ENCODE assay signal across 9 mouse cellular contexts in genomic region chr12:108217572-108217971, GRCm38 (mm10). TPM values are rescaled to one million over a fixed set of nuclear protein-coding genes. Genes with fewer than 3 reads are reported as not detected.
A peak's percentile ranks its signal among the peaks of the same experiment; 100 is the strongest.
DNase-seq lines count a peak whose midpoint lies in the region; ATAC-seq and TF ChIP-seq lines count a peak whose summit lies in the region.
"Had no signal": no experiment of that assay in that cellular context is flagged by ENCODE, and none has a peak within 500 bp of the region (broad histone marks: within the 10 kb centered on the region; RNA-seq: fewer than 3 reads in every experiment).

No protein-coding gene starts in this region.

- WGBS in liver, embryonic 14.5 days (ENCODE audit: insufficient replicate concordance): 36% methylated on average over 5 of the region's 5 CpGs

- H3K36me3 ChIP-seq in MEL (ENCODE audit: control insufficient read depth in 1 of 2, insufficient read depth in 2 of 2, low read length in 2 of 2): no peaks in the 10 kb centered on the region
- no peaks in the 10 kb centered on the region for H3K36me3 ChIP-seq in liver, embryonic 14.5 days (replicated peaks; ENCODE audit: control insufficient read depth, insufficient read depth, low read depth)
- H3K36me3 ChIP-seq: limb, embryonic 13.5 days had no signal

- H3K27me3 ChIP-seq in MEL (ENCODE audit: control insufficient read depth in 1 of 2, insufficient read depth in 2 of 2, low read length in 2 of 2): no peaks in the 10 kb centered on the region
- no peaks in the 10 kb centered on the region for H3K27me3 ChIP-seq in liver, embryonic 14.5 days (ENCODE audit: control insufficient read depth, insufficient read depth, low read length)
- H3K27me3 ChIP-seq: limb, embryonic 13.5 days had no signal

- TF ChIP-seq POLR2A in MEL (IDR thresholded peaks at IDR 0.05; ENCODE audit: control insufficient read depth in 1 of 2, insufficient read depth in 1 of 2, low read depth in 1 of 2, low read length in 2 of 2, poor library complexity in 1 of 2): no peak

- peak; percentile 48 to 69 for DNase-seq in layer of hippocampus, adult 18-20 months (ENCODE audit: low spot score in 2 of 2)
- DNase-seq in layer of hippocampus, adult 9-11 months: no peak
- peak; percentile 24 for DNase-seq in MEL (ENCODE audit: low read depth, low spot score)
- DNase-seq in brain, adult 2 months (ENCODE audit: low read depth, low spot score): peak; percentile 77
- DNase-seq in heart, postnatal 36 days: peak; percentile 59 to 71
- no peak for DNase-seq in liver, embryonic 14.5 days (ENCODE audit: low read depth in 3 of 3, low spot score in 3 of 3)
- DNase-seq in right cerebral cortex, postnatal 14 days: peak; percentile 72
- no peak for DNase-seq in ovary, postnatal 14 days (ENCODE audit: low spot score)

- TF ChIP-seq RAD21 in MEL (IDR thresholded peaks at IDR 0.05; ENCODE audit: low read depth, low read length): peak; percentile 37

- no peak overlapping the region for H3K4me3 ChIP-seq in MEL (ENCODE audit: control insufficient read depth in 1 of 2, insufficient read depth in 1 of 2, low read depth in 2 of 2, low read length in 2 of 2)
- H3K4me3 ChIP-seq in liver, embryonic 14.5 days (ENCODE audit: insufficient read depth in 1 of 2, low read depth in 2 of 2, low read length in 2 of 2): no peak overlapping the region
- H3K4me3 ChIP-seq: limb, embryonic 13.5 days had no signal

- no peak overlapping the region for H3K27ac ChIP-seq in MEL (ENCODE audit: control insufficient read depth, low read depth, low read length)
- no peak overlapping the region for H3K27ac ChIP-seq in liver, embryonic 14.5 days
- H3K27ac ChIP-seq: limb, embryonic 13.5 days had no signal

- no peaks in the 10 kb centered on the region for H3K9me3 ChIP-seq in MEL (replicated peaks; ENCODE audit: insufficient read depth, low read length)
- no peaks in the 10 kb centered on the region for H3K9me3 ChIP-seq in liver, embryonic 14.5 days (ENCODE audit: control insufficient read depth, low read length)
- H3K9me3 ChIP-seq: limb, embryonic 13.5 days had no signal

- TF ChIP-seq CTCF in MEL (IDR thresholded peaks at IDR 0.05 in 2 of 3, conservative IDR thresholded peaks at IDR 0.05 in 1 of 3; ENCODE audit: control insufficient read depth in 1 of 3, insufficient read depth in 1 of 3, low read depth in 2 of 3, low read length in 3 of 3, poor library complexity in 1 of 3, severe bottlenecking in 1 of 3): peak; percentile 37 to 62 (median 50)
- peak; percentile 71 for TF ChIP-seq CTCF in liver, embryonic 14.5 days (IDR thresholded peaks at IDR 0.05; ENCODE audit: low read depth)

- no peak for TF ChIP-seq EP300 in MEL (IDR thresholded peaks at IDR 0.05; ENCODE audit: low read depth in 1 of 2, low read length in 2 of 2)
- no peak for TF ChIP-seq EP300 in liver, embryonic 14.5 days (IDR thresholded peaks at IDR 0.05; ENCODE audit: low read depth)

- no peaks in the 10 kb centered on the region for H3K79me2 ChIP-seq in MEL (ENCODE audit: control insufficient read depth, insufficient read depth, low read length, poor library complexity)

- peak; percentile 16; the same call in 1 of the 2 replicates for ATAC-seq in liver, embryonic 14.5 days (ENCODE audit: insufficient read depth)

- intact Hi-C loops in heart, postnatal 36 days (cut with DNase I): loop anchor here (1.0 kb wide), 1 partner anchor 75 kb away; no protein-coding TSS in a partner anchor

- no peaks in the 10 kb centered on the region for H3K4me1 ChIP-seq in MEL (ENCODE audit: control insufficient read depth in 1 of 2, insufficient read depth in 2 of 2, low read length in 2 of 2)
- no peaks in the 10 kb centered on the region for H3K4me1 ChIP-seq in liver, embryonic 14.5 days (replicated peaks; ENCODE audit: control insufficient read depth in 2 of 2, insufficient read depth in 2 of 2, low read length in 1 of 2)

- H3K4me2 ChIP-seq in liver, embryonic 14.5 days (ENCODE audit: low read depth): no peak overlapping the region
- H3K4me2 ChIP-seq: limb, embryonic 13.5 days had no signal

- no peak overlapping the region for H3K9ac ChIP-seq in MEL (ENCODE audit: control insufficient read depth, low read depth, low read length, poor library complexity, severe bottlenecking)
- no peak overlapping the region for H3K9ac ChIP-seq in liver, embryonic 14.5 days (replicated peaks)

TF ChIP-seq in MEL, 35 proteins besides CTCF, POLR2A, EP300 and RAD21:
- TF ChIP-seq JUND (IDR thresholded peaks at IDR 0.05; ENCODE audit: low read depth, low read length) (no peak), SMC3 (IDR thresholded peaks at IDR 0.05; ENCODE audit: low read depth, low read length) (peak; percentile 34)

RNA-seq across cellular contexts. Expression of gene Ccnk, which starts 38.2 kb away (rescaled TPM):
- 10 to 100 TPM; 31.6 to 34.3 TPM for total RNA-seq in layer of hippocampus, adult 18-20 months (2021)
- total RNA-seq in MEL (2012; rRNA removed): 7.6 and 8.9 TPM in 2 replicates
- 10 to 100 TPM; 62.8 to 69.6 TPM for polyA plus RNA-seq in MEL (2012; ENCODE audit: insufficient read depth in 1 of 2, insufficient read length in 2 of 2, low read depth in 1 of 2, low replicate concordance in 2 of 2, missing spikeins in 1 of 2)
- 10 to 100 TPM; 28.8 to 30.5 TPM for total RNA-seq in heart, postnatal 36 days (2021)
- polyA plus RNA-seq in liver, embryonic 14.5 days (2012; rRNA removed): 9.2 and 10.4 TPM in 2 replicates
- 3.9 and 4.0 TPM in 2 replicates for polyA plus RNA-seq in liver, embryonic 14.5 days (2014; fragmentation: Nextera tagmentation; extraction: Ambion mirVana)

RNA-seq across cellular contexts. Expression of gene Setd3, which starts 38.5 kb away (rescaled TPM):
- 100 to 1,000 TPM; 155 to 162 TPM for total RNA-seq in layer of hippocampus, adult 18-20 months (2021)
- 38.4 and 40.1 TPM in 2 replicates for total RNA-seq in MEL (2012; rRNA removed)
- 10 to 100 TPM in 1 of 2 experiments, not detected in 1; 59.9 TPM for polyA plus RNA-seq in MEL (2012; ENCODE audit: insufficient read depth in 1 of 2, insufficient read length in 2 of 2, low read depth in 1 of 2, low replicate concordance in 2 of 2, missing spikeins in 1 of 2)
- 10 to 100 TPM; 83.9 to 91.6 TPM for total RNA-seq in heart, postnatal 36 days (2021)
- polyA plus RNA-seq in liver, embryonic 14.5 days (2012; rRNA removed): 15.2 and 26.8 TPM in 2 replicates
- polyA plus RNA-seq in liver, embryonic 14.5 days (2014; fragmentation: Nextera tagmentation; extraction: Ambion mirVana): 43.4 and 46.2 TPM in 2 replicates

RNA-seq across cellular contexts. Expression of gene Ccdc85c, which starts 57.7 kb away (rescaled TPM):
- total RNA-seq in layer of hippocampus, adult 18-20 months (2021): 10 to 100 TPM; 66.1 to 72.5 TPM
- total RNA-seq in MEL (2012; rRNA removed): 15.9 and 19.8 TPM in 2 replicates
- 10 to 100 TPM in 1 of 2 experiments, not detected in 1; 24.8 TPM for polyA plus RNA-seq in MEL (2012; ENCODE audit: insufficient read depth in 1 of 2, insufficient read length in 2 of 2, low read depth in 1 of 2, low replicate concordance in 2 of 2, missing spikeins in 1 of 2)
- total RNA-seq in heart, postnatal 36 days (2021): 10 to 100 TPM; 33.6 to 38.9 TPM
- 1.8 TPM in 2 replicates for polyA plus RNA-seq in liver, embryonic 14.5 days (2012; rRNA removed)
- 1.8 TPM in 2 replicates for polyA plus RNA-seq in liver, embryonic 14.5 days (2014; fragmentation: Nextera tagmentation; extraction: Ambion mirVana)

Comparison
In these comparisons a context has a peak if more than half of its experiments do, and no peak if none do; other contexts are left out.
1. DNase-seq: peak in layer of hippocampus, adult 18-20 months (2 of 2), MEL (single experiment), brain, adult 2 months (single experiment), heart, postnatal 36 days (2 of 2) and right cerebral cortex, postnatal 14 days (single experiment); none in layer of hippocampus, adult 9-11 months (single experiment), liver, embryonic 14.5 days (0 of 3) and ovary, postnatal 14 days (single experiment).